Mouse (Mus musculus) hindbrain, embryonic 10.5 days (tissue): ENCODE data around the gene Dnase2b. TPM values are rescaled to one million over a fixed set of nuclear protein-coding genes. Genes with fewer than 3 reads are reported as not detected.

ENCODE experiments used
- DNase-seq: peaks from one replicate; pipeline ENCODE4 v3.0.0-alpha.2; 2017; ENCODE audit warnings: low spot score
- H3K27ac ChIP-seq: fragments of 300-500 bp; sonication (generic); 2 replicates; pipeline ENCODE4 v1.5.1; 2016; ENCODE audit warnings: mild to moderate bottlenecking, moderate library complexity
- H3K27me3 ChIP-seq: fragments of 300-500 bp; sonication (generic); 2 replicates; pipeline ENCODE4 v1.6.1; 2016; ENCODE audit warnings: mild to moderate bottlenecking; ENCODE audit not compliant: poor library complexity, insufficient read depth, severe bottlenecking
- H3K36me3 ChIP-seq: fragments of 300-500 bp; sonication (generic); 2 replicates; pipeline ENCODE4 v1.6.1; 2016; ENCODE audit warnings: mild to moderate bottlenecking, moderate library complexity
- H3K4me1 ChIP-seq: fragments of 300-500 bp; sonication (generic); replicated peaks from 2 replicates; pipeline ENCODE4 v1.6.1; 2016; ENCODE audit warnings: mild to moderate bottlenecking
- H3K4me3 ChIP-seq: fragments of 300-500 bp; sonication (generic); 2 replicates; pipeline ENCODE4 v1.5.1; 2016; ENCODE audit warnings: mild to moderate bottlenecking, moderate library complexity
- H3K9me3 ChIP-seq: fragments of 300-500 bp; sonication (generic); 2 replicates; pipeline ENCODE4 v1.6.1; 2016; ENCODE audit warnings: mild to moderate bottlenecking, moderate library complexity
- WGBS: fragments of 180-500 bp; shearing (Covaris S2); methylation state at CpG from one replicate; pipeline ENCODE4 v1.1.7; 2016; 5-methylcytosine and 5-hydroxymethylcytosine counted together
- polyA plus RNA-seq: library from polyadenylated mRNA; unstranded; fragments of >200 nt; fragmentation: Nextera tagmentation; extraction: Ambion mirVana; gene quantifications from 2 replicates; pipeline ENCODE4 v1.2.1, GENCODE M21; 2016

Gene Dnase2b
- polyA plus RNA-seq, 1 experiment from 2014 or later, result not detected

DNA sequence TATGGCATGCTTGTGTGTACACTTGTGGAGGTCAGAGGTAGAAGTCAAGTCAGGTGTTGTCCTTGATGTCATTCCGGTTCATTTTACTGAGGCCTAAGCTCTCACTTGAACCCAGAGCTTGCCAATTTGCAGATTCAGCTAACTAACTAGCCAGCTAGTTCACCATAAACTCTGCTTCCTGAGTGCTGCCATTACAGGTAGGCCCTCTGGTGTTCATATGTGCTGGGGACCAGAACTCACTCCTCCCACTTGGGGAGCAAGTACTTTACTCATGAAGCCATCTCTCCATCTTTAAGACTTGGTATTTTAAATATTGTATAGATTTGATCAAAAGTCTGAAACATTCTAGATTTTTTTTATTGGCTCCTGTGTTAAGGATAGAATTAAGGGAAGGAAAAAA lies 58.8 kb downstream of the Dnase2b start:
- no peaks in the 10 kb centered on the region for H3K9me3 ChIP-seq
- DNase-seq, result no peak
- H3K27me3 ChIP-seq, result no peaks in the 10 kb centered on the region
- no peak overlapping the region for H3K4me3 ChIP-seq
- no peaks in the 10 kb centered on the region for H3K4me1 ChIP-seq
- H3K27ac ChIP-seq, result no peak overlapping the region
- H3K36me3 ChIP-seq, result no peaks in the 10 kb centered on the region
- WGBS, result 81% methylated on average over 1 of the region's 1 CpGs

DNA sequence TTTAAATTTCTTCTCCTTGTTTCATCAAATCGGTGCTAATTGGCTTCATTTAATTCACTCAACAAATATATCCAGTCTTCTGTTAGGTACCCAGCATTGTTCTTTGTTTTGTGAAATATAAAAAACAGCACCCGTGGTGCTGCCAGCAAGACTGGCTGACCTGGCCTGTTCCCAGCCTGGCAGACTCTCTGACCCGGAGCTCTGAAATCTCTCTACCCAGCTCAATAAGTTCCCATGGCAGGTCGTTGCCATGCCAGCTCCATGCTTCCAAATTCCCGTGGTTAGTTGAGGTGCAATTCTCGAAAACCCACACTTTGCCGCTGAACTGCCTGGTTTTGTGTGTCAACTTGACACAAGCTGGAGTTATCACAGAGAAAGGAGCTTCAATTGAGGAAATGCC lies 60.6 kb downstream of the Dnase2b start:
- 90% methylated on average over 7 of the region's 7 CpGs for WGBS
- no peaks in the 10 kb centered on the region for H3K4me1 ChIP-seq
- H3K27ac ChIP-seq, result no peak overlapping the region
- no peak for DNase-seq
- H3K9me3 ChIP-seq, result no peaks in the 10 kb centered on the region
- H3K27me3 ChIP-seq, result no peaks in the 10 kb centered on the region
- no peaks in the 10 kb centered on the region for H3K36me3 ChIP-seq
- no peak overlapping the region for H3K4me3 ChIP-seq

- no peak overlapping the region for H3K4me3 ChIP-seq
These were observed 71.8 kb downstream of the Dnase2b start for GRCm38 (mm10) chr3:146543632-146544031.

DNA sequence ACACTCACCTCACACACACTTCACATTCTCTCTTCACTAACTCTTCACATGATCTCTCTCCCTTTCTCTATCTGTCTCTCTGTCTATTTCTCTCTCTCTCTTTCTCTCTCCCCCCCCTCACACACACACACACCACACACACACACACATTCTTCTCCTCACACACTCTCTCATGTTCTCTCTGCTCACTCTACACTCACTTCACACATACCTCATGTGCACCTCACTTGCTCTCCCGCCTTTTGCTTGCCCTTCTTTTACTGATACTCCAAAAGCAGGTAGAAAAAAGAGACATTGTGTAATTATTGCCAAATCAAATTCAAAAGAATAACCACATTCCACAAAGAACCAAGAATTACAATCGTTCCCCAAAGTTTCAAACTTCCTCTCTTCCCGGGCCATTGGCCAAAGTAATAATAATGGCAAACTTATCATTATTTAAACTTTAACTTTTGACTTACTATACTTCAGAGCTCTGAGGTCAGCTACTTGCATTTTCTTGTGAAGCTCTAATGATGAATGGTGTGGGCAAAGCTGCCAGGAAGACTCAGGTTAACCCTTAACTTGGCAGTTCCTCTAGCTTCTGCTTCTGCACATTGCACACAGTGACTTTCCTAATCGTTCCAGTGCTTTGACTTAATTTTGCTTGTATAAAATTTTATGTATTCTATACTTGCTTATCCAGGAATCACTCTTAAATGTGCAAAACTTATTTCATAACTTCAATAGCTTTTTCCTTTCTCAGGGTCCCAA lies 74.7 kb downstream of the Dnase2b start:
- Histone ChIP-seq H3K36me3 (no peaks in the 10 kb centered on the region), H3K27me3 (no peaks in the 10 kb centered on the region), H3K4me3 (no peak overlapping the region), H3K27ac (no peak overlapping the region), H3K9me3 (no peaks in the 10 kb centered on the region), H3K4me1 (0 out of 2 replicates have a peak, but pooled peaks cover 4% of the 10 kb centered on the region)
- DNase-seq, result no peak
- 90% methylated on average over 4 of the region's 4 CpGs for WGBS

More at GRCm38 (mm10) chr3:146543632-146544031, 71.8 kb downstream of the Dnase2b start:
- 22% methylated on average over 1 of the region's 1 CpGs for WGBS
- Histone ChIP-seq H3K27me3 (no peaks in the 10 kb centered on the region), H3K36me3 (no peaks in the 10 kb centered on the region), H3K4me1 (0 out of 2 replicates have a peak, but pooled peaks cover 4% of the 10 kb centered on the region), H3K27ac (no peak overlapping the region), H3K9me3 (no peaks in the 10 kb centered on the region)
- DNase-seq, result no peak

- H3K4me3 ChIP-seq, result no peak overlapping the region
- no peaks in the 10 kb centered on the region for H3K4me1 ChIP-seq
- no peaks in the 10 kb centered on the region for H3K36me3 ChIP-seq
- no peak overlapping the region for H3K27ac ChIP-seq
- no peaks in the 10 kb centered on the region for H3K9me3 ChIP-seq
- DNase-seq, result no peak
- 66% methylated on average over 6 of the region's 6 CpGs for WGBS
- H3K27me3 ChIP-seq, result no peaks in the 10 kb centered on the region
These were observed 80.4 kb downstream of the Dnase2b start for GRCm38 (mm10) chr3:146534986-146535385.

Other genes with a start within 250 kb of the Dnase2b start
- 20.2 and 26.0 TPM in 2 replicates for gene Ssx2ip, start 211.0 kb downstream of the Dnase2b start, polyA plus RNA-seq
- gene Ctbs, start 165.8 kb downstream of the Dnase2b start, polyA plus RNA-seq, result 4.3 and 5.6 TPM in 2 replicates
- gene Spata1, start 115.8 kb downstream of the Dnase2b start, polyA plus RNA-seq, result 5.0 and 5.5 TPM in 2 replicates
- gene Gng5, start 115.8 kb downstream of the Dnase2b start, polyA plus RNA-seq, result 1,255 and 1,284 TPM in 2 replicates
- 63.4 and 65.1 TPM in 2 replicates for gene Rpf1, start 94.2 kb downstream of the Dnase2b start, polyA plus RNA-seq
- gene Uox, start 45.2 kb downstream of the Dnase2b start, polyA plus RNA-seq, result not detected in 2 replicates
- not detected in 2 replicates for gene 4930503B20Rik, start 35.7 kb upstream of the Dnase2b start, polyA plus RNA-seq
- gene Samd13, start 70.0 kb upstream of the Dnase2b start, polyA plus RNA-seq, result 0.71 and 1.1 TPM in 2 replicates
- 57.0 and 60.5 TPM in 2 replicates for gene Prkacb, start 197.4 kb upstream of the Dnase2b start, polyA plus RNA-seq
- 4.4 and 7.6 TPM in 2 replicates for gene Ttll7, start 236.8 kb upstream of the Dnase2b start, polyA plus RNA-seq